Comparison of ENCODE assay signal across 26 mouse cellular contexts in the genomic region with DNA sequence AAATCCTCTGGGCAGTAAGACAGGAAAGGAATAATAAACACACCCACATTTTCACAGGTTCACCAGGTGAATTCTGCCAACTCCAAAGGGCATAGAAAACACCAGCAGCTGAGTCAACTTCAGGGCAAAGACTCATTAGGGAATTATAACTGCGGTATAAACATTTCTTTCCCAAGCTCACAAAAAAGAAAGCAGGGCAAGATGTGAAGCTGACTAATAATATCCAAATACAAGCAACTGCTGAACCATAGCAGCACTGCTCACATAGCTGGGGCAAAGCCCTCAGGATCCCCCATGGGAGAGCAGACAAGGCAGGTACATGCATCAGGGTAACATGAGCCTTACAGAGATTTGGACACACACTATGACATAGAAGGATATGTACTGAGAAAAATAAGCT. TPM values are rescaled to one million over a fixed set of nuclear protein-coding genes. Genes with fewer than 3 reads are reported as not detected.
"Had no signal": no experiment of that assay in that cellular context is flagged by ENCODE, and none has a peak within 500 bp of the region (broad histone marks: within the 10 kb centered on the region; RNA-seq: fewer than 3 reads in every experiment).

No protein-coding gene starts in this region.

- DNase-seq: gastrocnemius, postnatal 14 days; gastrocnemius, postnatal 36 days; heart, adult 11 months; heart, adult 2 months; heart, postnatal 14 days; heart, postnatal 36 days; kidney, adult 11 months; kidney, adult 2 months; kidney, adult 9 months; kidney, postnatal 14 days; kidney, postnatal 36 days; left cerebral cortex, postnatal 4 days had no signal

- H3K4me3 ChIP-seq: heart, adult 2 months; heart, embryonic 13.5 days; heart, embryonic 15.5 days; hindbrain, embryonic 13.5 days; hindbrain, embryonic 15.5 days; kidney, embryonic 15.5 days; left cerebral cortex, adult 2 months; limb, embryonic 13.5 days; limb, embryonic 15.5 days; liver, embryonic 12.5 days had no signal

- ATAC-seq: hindbrain, postnatal 0 days; liver, embryonic 12.5 days had no signal

- H3K27me3 ChIP-seq: heart, embryonic 13.5 days; heart, embryonic 15.5 days; hindbrain, embryonic 13.5 days; hindbrain, embryonic 15.5 days; kidney, embryonic 15.5 days; limb, embryonic 13.5 days; limb, embryonic 15.5 days; liver, embryonic 12.5 days had no signal

- H3K27ac ChIP-seq: heart, adult 2 months; heart, embryonic 13.5 days; heart, embryonic 15.5 days; hindbrain, embryonic 13.5 days; hindbrain, embryonic 15.5 days; hindbrain, postnatal 0 days; kidney, embryonic 15.5 days; kidney, postnatal 0 days; left cerebral cortex, adult 2 months; limb, embryonic 13.5 days; limb, embryonic 15.5 days; liver, embryonic 12.5 days; liver, embryonic 14.5 days had no signal

RNA-seq across cellular contexts. Expression of gene Ripk4, which starts 53.8 kb away (rescaled TPM):
- total RNA-seq: gastrocnemius, adult 18-20 months; gastrocnemius, postnatal 14 days; gastrocnemius, postnatal 36 days; hematopoietic stem cell, adult 5-6 weeks had no signal
